Mouse (Mus musculus) naive thymus-derived CD4-positive, alpha-beta T cell, adult 2 months (primary cell): ENCODE measurements at regions not wholly inside any gene's neighbourhood (a gene's known extent, or its start where the extent isn't known, plus 50 kb on each side); places are given as distances from the start of the nearest gene placed in this dataset.

Experiments
- DNase-seq: peaks from one replicate; pipeline ENCODE4 v3.0.0-alpha.2; 2011; ENCODE audit warnings: low read depth

DNA sequence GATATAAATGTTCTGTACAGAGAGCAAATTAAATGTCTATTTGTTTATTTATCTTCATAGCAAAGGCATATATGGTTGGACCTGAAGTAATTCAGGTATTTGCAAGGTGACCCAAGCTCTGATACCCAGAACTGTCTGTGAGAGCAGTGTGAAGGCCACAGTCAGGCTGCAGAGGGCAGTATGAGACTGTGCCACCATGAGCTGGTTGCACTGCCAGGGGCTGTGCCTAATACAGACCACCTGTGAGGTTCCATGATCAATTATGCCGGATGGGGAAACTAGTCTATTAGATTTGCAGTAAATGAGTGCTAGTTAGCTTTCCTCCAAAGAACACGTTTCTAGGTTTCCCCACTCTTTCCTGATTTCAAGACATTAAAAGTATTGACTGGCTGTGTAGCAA lies 207.5 kb downstream of the C1d start:
- DNase-seq = no peak

DNA sequence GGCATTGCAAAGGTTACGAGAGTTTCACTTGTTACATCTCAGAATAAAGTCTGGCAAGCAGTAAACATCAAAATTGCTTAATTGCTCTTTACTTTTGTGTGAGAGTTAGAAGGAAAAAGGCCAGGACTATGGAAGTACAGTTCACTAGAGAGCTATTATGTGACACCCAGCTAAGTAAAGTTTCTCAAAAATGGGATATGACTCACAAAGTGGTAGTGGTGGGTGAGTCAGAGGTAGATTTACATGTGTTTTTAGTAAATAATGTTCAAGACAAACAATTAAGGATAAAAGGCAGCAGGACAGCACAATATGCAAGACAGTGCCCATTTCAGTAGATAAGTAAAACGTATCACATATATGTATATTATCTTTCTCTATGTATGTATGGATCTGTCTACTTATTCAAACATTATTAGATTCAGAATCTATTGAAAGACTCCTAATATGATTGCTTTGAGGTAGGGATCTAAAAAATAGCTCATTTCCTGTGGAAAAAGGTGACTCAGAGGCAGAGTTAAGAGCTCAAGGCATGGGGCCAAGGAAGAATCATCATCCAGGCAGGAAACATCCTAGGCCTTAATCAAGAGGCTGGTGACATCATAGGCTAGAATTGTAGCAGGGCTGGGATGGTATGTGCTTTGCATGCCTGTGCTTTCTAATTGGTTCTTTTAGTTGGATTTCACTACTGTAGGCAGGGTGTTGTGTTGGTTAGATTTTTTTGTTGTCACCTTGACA lies 211.2 kb downstream of the C1d start:
- no peak for DNase-seq

DNA sequence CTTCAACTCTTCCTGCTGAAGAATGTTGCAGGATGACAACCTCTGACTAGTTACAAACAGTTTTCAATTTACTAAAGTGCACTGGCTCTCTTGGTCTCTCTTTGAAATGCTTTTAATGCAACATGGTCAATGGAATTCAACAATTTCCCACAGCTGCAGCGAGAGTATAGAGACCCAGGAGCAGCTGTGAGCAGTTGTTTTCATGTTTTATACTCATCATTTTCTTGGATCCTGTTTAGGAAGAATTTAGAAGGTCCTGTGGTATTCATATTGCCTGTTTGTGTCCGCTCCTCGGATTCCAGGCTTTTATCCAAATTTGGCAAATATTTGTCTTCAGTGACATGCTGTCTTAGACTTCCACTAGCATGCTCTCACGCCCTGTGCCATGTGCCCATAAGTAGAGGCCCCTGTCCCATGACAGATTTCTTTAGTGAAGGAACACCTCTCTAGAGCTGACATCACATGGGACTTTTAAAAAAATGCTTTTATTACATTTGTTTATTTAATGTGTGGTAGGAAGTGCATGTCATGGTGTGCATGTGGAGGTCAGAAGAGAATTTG lies 224.1 kb downstream of the C1d start:
- no peak for DNase-seq

DNA sequence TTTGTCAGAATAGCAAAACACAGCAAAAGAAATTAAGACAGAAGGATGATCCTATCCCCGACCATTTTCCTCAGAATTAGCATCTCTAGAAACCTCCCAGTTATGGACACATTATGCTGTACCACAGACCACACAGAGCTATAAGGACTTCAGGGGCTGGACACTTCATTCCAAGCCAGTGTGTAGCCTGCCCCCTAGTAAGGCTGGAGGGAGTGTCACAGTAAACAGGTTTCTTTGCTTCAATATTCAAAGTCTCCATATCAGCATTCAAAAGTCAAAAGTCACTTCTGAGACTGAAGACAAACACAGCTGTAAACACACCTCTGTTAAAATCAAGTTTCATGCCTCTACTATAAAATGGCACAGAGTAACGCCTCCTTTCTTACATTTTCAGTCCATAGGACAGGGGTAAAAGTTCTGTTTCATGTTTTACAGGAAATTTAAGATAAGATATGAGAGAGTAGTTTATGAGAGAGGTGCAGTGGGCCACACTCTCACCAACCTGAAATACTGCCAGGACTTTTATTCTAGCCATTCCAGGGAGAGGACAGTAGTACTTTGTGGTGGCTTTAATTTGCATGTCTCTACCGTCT lies 226.6 kb downstream of the C1d start:
- no peak for DNase-seq

DNA sequence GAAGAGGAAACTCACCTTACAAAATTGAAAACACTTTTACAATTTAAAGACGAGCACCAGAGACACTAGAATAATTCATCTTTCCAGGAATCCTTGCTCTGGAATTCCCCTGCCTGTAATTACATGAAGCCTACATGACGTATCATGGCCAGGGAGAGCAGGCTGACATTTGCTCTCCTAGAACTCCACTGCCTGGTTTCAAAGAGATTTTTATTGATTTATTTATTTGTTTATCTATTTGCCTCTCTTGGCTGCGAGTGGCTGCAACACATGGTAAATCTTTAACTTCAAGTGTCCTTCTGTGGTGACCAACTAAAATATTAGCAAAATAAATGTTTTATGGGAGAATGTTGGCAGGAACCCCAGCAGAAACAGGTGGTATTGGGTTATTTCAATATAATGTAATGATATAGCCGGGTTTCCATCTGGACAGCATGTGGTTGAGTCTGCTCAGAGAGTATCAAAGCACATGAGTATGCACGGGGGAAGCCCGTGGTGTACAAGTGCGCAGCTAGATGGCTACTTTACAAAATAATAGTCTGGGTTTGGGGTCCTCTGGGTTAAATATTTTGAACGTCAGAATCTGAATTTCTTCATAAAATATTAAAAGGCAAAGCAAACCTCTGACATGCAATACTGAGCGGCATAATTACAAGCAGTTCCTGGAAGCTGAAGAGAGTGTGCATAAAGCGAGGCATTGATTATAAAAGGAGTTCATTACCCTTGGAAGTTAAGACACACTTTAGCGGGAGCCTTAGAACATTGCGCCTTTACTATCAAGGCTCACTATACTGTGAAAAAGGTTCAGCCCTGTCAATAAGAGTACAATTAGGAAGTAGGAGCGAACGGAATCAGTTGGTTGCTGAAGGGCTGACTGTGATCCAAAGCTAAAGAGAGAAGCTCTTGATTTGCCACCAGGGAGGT lies 244.0 kb downstream of the C1d start:
- DNase-seq = no peak

DNA sequence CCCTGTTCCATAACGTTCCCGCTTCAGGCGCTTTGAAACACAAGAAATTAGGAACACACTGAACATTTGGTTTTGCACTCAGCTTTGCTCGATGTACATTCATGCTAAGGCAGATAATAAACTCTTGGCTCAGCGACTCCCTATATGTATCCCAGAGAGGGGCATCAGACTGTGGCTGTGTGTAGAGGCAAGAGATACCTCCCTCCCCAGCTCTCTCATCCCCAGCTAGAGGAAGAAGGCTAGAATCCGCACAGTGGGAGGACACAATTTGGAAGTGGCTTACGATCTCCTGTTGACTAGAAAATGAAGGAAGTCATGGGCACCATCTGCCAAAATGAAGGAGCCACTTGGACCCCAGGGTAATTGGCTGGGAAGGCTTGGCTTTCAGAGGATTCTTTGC lies 244.7 kb downstream of the C1d start:
- no peak for DNase-seq

DNA sequence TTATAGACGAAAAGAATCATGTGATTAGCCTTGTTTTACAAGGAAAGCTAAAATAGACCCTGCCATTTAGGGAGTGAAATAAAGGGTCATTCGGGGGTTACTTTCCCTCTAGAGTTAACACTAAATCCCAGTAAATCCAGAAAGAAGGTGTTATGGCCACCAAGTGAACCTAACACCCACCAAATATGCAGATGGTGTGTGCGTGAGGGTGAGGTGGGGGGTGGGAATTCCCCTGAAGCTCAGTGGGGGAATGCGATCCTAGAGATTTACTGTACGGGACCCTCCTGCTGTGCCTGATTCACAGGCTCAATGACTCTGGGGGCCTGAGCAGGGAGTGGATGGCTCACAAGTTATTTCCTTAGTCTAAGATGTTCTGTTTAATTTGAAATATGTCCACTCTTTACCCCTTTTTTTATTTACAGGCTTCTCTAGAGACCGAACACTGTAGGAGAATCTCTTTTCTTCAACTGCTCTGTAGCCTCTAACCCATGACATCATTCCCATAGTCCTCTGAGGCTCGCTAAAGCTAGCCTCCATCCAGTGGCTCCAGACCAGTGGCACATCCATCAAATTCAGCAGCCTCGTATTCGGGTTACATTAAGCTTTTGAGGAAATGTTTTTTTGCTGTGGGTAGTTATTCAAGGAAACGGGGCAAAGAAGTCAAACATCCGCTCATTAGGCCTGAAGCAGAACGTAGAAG lies 265.0 kb downstream of the C1d start:
- DNase-seq = no peak

DNA sequence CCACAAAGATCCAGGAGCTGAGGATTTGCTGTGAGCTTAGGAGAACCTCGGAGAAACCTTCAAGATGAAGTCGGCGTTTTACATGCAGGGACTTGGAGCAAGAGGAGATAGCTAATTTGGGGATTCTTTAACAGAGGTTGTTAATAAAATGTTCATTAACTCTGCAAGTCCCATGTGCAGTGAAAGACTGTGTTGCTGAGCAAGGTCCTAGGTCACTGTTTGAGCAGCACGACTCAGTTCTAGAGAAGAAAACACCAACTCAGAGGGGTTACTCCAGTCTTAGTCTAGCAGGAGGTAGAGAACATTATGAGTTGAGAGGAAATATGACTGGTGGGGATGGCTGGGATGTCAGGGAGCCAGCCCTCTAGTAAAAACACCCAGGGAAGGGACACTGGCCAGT lies 265.9 kb downstream of the C1d start:
- DNase-seq = no peak

DNA sequence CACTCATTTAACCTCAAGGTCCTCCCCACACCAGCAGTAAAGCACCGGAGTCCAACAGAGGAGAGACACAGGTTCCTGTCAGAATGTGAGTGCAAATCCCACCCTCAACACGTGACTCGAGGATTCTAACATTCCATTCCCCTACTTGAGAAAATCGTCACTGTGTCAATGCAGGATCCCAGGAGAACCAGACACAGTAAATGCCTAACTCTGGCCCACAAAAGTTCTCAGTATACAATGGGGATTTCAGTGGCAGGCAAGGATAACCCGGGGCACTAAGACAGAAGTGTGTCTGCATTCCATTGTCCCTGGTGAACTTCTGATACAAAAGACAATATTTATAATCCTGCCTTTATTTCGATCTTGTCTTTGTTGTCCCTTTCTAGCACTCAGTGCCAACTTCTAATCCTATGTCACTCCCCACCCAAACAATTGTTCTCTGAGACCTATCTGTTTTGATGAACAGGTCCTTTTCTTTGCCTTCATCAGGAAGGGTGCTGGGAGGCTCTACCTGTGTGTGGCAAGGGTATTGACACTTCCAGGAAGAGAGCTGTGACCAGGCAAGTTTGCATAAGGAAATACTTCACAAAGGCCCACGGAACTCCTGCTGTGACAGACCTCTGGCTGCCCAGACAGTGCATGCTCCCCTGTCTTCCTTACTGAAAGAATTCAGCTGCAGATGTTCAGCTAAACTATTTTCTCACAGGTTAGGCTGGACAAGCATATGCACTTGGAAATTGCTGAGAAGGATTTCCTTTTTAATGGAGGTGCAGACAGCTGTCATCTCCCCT lies 267.8 kb downstream of the C1d start:
- no peak for DNase-seq

DNA sequence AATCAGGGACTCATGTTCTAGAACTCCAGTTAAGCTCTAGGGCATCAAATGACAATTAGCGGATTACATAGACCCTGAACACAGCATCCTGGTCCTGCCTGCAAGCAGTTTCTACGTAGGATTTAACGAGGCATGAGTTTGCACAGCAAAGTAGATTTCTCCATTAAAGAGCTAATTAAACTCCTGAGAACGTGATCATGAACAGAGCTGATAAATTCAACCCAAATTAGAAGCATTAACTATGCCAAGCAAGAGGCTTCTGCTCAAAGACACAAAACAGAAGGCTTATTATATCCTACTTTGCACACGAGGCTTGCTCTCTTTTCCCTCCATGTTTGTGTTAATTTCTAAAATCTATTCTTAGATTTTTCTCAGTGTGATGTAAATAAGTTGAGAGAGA lies 269.1 kb downstream of the C1d start:
- no peak for DNase-seq

DNA sequence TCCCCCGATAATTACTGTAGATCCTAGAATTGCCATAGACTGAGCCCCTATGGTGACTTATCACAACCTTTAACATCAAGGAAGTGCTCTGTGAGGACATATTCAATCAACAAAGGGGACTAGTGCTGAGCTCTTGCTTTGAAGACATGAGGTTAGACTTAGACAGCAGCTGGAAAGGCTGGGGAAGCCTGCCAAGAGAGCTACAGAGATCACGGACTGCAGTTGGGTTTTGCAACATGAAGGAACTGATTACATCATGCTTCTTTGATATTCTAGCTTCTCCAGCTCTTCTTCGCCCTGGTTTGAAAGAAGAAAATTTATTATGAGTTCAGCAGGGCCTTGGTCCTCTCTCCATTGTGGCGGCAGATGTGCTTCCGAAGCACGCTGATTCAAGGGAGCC lies 271.2 kb downstream of the C1d start:
- no peak for DNase-seq

DNA sequence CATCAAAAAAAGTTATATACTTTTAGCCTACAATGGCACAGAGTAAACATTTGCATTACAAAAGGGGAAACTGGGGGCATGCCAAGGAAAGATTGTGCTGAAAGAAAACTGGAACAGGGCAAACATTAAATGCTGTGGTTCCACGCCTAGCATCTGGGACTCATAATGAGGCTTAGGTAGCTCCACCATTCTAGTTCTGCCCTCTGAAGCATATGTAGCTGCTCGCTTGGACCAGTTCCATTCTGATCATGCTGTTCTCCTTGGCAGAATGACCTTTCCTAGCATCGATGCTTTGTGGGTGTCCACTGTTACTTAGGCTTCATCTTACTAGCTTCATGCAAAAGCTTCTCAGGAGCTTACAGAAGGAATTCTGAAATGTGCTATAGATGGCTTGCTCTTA lies 276.3 kb downstream of the C1d start:
- no peak for DNase-seq

DNA sequence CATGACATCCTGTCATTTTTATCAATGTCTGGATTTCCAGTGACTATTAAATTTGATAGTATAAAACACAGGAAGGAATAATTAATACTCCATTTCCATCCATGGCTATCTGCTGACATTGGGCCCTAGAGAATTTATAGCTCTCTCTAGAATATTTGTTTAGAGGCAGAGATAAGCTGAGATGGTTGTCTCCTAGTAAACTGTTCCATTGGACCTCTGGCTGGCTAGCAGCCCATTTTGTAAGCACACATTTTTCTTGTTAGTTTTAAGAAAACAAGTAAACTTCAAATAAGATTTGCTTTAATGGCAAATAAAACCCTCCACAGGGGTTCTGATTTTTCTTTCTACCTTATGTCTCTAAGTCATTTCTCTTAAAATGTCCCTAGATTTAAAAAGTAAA lies 288.9 kb downstream of the C1d start:
- DNase-seq = no peak

DNA sequence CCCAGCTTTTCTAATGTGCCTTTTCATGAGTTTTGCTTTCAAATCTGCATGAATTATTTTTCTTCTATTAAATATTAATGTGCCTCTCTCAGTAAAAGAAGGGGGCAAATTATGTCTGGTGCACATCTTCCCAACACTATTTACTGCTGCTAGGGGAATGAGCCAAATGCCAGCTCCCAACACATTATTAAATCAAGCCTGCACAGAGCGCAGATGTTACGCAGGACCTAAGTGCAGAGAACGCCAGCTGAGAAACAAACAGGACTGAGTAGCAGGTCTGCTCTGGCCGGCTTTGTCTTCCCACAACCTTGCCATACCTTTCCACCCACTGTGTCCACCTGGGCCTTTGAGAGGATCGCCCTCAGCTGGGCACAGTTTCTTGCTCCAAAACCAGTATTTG lies 291.8 kb downstream of the C1d start:
- DNase-seq = no peak

DNA sequence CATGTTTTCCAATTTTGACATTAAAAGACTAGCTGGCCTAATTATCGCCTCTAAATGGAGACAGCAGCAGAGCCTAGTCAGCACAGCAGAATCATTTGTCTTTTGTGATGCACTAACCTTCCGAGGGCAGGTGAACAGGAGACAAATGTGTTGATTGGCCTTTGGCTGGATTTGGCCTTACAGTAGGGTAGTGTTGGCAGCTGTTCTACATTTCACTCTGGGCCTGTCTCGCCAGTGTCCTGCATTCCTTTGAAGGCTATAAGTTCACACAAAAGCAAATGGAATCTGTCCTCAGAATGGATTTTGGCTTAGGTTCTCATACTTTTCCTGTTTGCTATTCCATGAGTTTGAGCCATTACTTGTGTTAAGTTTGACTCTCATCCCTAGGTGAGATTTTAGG lies 297.9 kb downstream of the C1d start:
- DNase-seq = no peak

DNA sequence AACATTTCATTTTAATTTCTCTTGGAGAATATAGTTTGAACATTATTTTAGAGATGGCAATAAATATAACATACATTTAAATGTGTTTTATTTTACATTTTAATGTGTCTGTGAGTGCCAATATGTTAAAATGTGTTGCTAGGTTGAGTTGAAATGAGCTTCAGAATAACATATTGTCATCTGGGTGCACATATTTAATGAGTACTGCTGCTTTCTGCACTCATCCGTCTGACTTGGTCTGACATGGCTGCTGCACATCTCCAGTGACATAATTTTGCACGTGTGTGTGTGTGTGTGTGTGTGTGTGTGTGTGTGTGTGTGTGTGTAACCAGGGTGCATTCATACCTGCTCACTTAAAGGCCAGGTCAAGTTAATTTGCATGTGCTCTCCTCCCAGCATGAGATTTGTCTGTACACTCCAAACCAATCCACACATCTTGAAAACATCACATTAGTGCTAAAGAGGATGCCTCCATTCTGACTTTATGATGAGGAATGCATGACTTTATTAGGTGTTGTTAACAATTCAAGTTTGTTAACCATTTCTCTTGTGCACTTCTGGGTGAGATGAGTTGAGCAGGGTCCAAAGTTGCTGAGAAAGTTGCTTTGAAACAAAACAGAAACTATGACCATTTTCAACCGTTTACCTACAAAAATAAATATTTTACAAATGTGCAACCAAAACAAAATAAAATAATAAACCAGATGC lies 334.6 kb downstream of the C1d start:
- no peak for DNase-seq

DNA sequence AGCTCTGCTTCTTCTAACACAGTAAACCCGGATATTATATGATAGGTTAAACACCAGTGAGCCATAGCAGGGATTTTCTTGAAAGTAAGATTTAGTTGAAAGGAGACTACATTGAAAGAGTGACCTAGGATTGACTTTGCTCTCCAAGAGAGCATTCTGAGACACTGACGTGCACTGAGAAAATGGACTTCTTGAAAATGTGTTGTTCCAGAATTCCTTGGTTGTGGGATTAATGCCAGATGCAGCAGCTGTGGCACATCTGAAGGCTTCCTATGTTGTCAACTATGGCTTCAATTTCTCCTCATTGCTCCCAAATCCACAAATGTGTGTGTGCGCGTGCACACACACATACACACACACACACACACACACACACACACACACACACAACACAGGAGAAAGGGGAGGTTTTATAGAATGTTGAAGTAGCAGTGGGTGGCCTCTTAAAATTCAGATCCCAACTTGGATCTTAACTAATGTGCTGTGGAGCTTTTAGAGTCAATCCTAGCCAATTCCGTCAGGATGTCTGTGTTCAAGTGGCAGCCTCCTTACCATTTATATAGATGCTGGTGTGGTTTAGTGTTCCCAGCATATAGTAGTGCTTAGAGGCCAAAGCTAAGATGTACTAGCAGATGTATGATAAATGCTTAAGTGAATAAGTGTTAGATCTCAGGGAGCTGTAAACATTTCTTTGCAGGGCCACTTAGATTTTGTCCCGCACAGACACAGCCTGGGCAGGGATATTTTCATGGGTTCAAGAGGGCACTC lies 346.5 kb downstream of the C1d start:
- DNase-seq = no peak

DNA sequence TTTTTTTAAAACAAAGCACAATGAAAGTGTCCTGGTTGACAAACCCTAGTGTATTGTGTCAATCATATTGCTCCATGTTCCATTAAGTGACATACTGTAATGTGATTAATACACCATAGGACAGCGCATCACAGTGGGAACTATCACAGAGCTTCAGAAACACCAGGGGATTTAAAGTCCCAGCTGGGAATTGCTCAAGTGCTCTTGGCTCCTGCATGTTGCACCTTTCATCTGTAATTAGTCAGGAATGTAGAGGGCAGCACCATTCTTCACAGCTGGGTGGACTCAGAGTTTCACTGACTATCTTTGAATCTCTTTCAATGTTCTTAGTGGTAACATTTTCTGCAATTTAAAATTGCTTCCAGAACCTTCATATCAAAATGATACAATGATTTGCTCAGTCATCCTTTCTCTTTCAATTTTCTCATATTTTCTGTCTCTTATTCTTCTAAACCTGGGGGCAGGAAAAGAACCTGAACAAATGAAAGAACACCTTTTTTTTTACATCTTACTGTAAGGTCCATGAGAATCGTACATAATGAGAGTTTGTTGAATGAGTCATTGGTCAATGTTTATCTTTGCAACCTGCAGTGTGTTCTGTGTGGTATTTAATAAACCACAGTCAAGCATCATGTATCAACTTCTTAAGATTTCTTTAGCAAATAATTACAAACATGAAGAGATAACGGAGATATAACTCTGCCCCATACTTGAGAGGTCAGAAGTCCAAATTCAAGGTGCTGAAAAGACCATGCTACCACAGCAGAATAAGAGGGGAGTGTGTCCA lies 333.0 kb downstream of the Etaa1 start:
- DNase-seq = no peak

DNA sequence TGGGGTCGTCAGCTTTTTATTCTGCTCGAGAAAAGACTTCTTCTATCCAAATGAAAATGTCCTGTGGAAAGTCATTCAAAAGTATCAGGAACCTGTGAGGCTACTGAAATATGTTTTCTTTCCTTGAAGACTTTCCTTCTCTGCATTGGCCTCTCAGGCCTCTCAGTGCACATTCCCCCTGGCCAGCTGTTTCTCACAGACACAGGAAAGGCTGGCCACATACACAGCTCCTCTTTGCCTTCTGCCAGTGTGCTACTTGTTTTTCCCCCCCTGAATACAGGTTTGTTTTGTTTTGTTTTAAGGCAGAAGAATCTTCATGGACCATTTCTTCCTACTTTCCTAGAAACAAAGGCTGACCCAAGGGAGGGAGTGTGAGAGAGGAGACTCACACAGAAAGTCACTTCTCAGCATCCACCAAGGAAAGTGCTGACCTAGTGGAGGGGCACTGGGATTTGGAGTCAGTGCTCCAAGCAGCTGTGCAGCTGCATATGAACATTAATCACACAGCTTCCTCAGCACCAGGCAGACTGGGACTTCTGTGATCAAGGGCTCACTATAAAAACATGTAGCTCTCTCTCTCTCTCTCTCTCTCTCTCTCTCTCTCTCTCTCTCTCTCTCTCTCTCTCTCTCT lies 324.0 kb downstream of the Etaa1 start:
- DNase-seq = no peak
